Mouse (Mus musculus): ENCODE measurements around the gene Jak3. TPM values are rescaled to one million over a fixed set of nuclear protein-coding genes. Genes with fewer than 3 reads are reported as not detected.
A peak's percentile ranks its signal among the peaks of the same experiment; 100 is the strongest.

Gene Jak3
- polyA plus RNA-seq, 1 experiment from 2014 or later: 3.0 TPM

DNA sequence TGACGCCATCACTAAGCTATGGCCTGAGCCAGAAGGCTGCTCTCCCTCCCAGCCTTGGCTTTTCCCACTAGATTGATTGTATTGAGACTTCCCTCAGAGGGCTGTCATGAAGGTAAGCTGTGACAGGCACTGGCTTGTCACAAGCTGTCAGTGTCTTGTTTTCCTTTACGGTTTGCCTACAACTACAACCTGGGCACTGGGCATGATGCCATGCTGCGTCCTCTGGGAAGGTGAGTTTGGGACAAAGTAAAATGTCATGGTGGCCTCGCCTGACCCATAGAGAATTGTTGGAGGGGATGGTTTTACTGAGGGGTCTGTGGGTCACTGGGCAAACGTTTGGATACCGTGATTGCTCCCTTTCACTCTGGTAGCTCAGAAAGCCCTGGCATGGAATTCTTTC, 37.8 kb upstream of the Jak3 start:
- no peak for DNase-seq (ENCODE audit: extremely low spot score, low spot score)
- H3K4me1 ChIP-seq: peaks cover 15% of the 10 kb centered on the region
- 79% methylated on average over 6 of the region's 6 CpGs for WGBS
- no peak overlapping the region for H3K27ac ChIP-seq
- H3K27me3 ChIP-seq (ENCODE audit: poor library complexity, severe bottlenecking): peaks cover 47% of the 10 kb centered on the region
- H3K36me3 ChIP-seq (replicated peaks): no peaks in the 10 kb centered on the region
- H3K9me3 ChIP-seq: peaks cover 6% of the 10 kb centered on the region; the same call in 1 of the 2 replicates
- no peak overlapping the region for H3K4me3 ChIP-seq

DNA sequence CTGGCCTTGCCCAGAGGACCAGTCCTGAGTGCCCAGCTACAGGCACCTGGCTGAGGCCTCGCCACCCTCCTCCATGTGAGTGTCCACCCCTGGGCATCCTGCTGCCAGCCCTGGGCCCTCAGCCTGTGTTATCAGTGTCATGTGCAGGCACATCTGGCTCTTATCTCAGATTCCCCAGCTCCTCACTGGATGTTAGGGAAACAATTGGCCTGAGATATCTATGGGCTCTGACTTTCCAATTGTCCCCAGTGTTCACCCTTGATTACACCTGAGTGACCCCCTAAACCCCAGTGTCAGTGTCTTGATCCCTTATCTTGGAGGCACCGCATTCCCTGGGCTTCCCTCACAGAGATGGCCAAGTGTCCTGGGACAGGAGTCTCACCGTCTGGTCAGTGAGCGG, 36.8 kb upstream of the Jak3 start:
- DNase-seq (ENCODE audit: extremely low spot score, low spot score): no peak
- no peaks in the 10 kb centered on the region for H3K36me3 ChIP-seq (replicated peaks)
- H3K4me1 ChIP-seq: peaks cover 5% of the 10 kb centered on the region
- no peak overlapping the region for H3K4me3 ChIP-seq
- no peak overlapping the region for H3K27ac ChIP-seq
- no peaks in the 10 kb centered on the region for H3K9me3 ChIP-seq
- 91% methylated on average over 4 of the region's 4 CpGs for WGBS
- peaks cover 38% of the 10 kb centered on the region for H3K27me3 ChIP-seq (ENCODE audit: poor library complexity, severe bottlenecking)

DNA sequence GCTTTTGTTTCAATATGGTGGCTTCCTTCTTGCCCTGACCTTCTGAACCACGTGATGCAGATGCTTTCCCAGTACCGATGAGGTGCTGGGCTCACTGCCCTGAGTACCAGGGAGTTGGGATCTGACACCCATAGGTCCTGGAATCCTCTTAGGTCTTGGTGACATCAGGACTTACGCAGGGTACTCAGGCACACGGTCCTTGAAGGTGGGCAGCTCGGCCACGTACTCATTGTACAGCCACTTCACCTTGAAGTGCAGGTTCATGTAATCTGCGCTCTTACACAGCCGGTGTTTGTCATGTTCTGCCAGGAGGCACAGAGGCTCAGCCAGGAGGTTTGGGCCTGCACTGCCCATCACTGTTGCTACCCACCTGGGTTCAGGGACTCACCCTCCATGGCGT, 30.6 kb upstream of the Jak3 start:
- no peak for DNase-seq (ENCODE audit: extremely low spot score, low spot score)
- Histone ChIP-seq H3K4me3 (no peak overlapping the region), H3K27me3 (ENCODE audit: poor library complexity, severe bottlenecking) (0 out of 2 replicates have a peak, but pooled peaks cover 4% of the 10 kb centered on the region), H3K27ac (no peak overlapping the region), H3K36me3 (replicated peaks) (no peaks in the 10 kb centered on the region), H3K4me1 (no peaks in the 10 kb centered on the region), H3K9me3 (no peaks in the 10 kb centered on the region)
- 89% methylated on average over 9 of the region's 9 CpGs for WGBS

DNA sequence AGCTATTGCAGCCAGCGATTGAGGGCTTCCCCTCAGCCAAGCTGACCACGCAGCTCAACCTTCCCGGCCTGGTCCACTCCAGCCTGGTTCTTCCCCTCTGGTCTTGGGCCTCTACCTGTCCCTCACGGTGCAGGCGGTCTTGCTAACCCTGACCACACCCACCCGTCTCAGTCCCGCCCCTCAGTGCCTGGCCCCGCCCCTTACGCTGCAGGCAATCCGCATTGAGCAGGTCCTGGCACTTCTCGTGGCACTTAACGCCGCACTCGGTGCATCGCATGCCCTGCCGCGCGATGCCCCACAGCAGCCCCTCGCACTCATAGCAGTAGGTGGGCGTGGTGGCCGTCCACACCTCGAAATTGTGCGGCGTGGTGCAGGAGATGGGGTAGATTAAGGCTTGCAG, 21.5 kb upstream of the Jak3 start:
- peaks cover 80% of the 10 kb centered on the region for H3K27me3 ChIP-seq (ENCODE audit: poor library complexity, severe bottlenecking)
- H3K4me1 ChIP-seq: peaks cover 19% of the 10 kb centered on the region
- 2% methylated on average over 24 of the region's 24 CpGs for WGBS
- H3K4me3 ChIP-seq: peak overlapping the region; percentile 37
- no peaks in the 10 kb centered on the region for H3K36me3 ChIP-seq (replicated peaks)
- H3K9me3 ChIP-seq: no peaks in the 10 kb centered on the region
- DNase-seq (ENCODE audit: extremely low spot score, low spot score): no peak
- H3K27ac ChIP-seq: no peak overlapping the region

DNA sequence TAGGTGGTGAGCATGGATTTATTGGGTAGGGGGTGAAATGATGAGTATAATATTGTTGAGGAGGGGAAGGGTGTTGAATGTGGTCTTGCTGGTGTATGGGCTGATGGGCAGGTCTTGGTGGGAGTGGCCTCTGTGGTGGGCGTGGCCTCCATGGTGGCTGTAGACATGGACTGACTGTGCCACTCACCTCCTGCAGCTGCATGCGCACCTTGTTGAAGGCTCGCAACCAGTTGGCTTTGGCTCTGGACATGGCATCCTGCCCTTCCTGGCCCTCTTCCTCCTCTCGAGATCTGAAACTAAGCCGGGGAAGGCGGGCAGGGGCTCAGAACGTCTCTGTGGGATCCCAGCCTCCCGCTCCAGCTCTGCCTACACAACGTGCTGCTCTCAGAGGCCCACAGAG, 18.3 kb upstream of the Jak3 start:
- peaks cover 99% of the 10 kb centered on the region for H3K27me3 ChIP-seq (ENCODE audit: poor library complexity, severe bottlenecking)
- WGBS: 21% methylated on average over 9 of the region's 9 CpGs
- H3K9me3 ChIP-seq: no peaks in the 10 kb centered on the region
- no peaks in the 10 kb centered on the region for H3K36me3 ChIP-seq (replicated peaks)
- H3K4me3 ChIP-seq: no peak overlapping the region
- DNase-seq (ENCODE audit: extremely low spot score, low spot score): no peak
- H3K27ac ChIP-seq: no peak overlapping the region
- peaks cover 24% of the 10 kb centered on the region for H3K4me1 ChIP-seq

DNA sequence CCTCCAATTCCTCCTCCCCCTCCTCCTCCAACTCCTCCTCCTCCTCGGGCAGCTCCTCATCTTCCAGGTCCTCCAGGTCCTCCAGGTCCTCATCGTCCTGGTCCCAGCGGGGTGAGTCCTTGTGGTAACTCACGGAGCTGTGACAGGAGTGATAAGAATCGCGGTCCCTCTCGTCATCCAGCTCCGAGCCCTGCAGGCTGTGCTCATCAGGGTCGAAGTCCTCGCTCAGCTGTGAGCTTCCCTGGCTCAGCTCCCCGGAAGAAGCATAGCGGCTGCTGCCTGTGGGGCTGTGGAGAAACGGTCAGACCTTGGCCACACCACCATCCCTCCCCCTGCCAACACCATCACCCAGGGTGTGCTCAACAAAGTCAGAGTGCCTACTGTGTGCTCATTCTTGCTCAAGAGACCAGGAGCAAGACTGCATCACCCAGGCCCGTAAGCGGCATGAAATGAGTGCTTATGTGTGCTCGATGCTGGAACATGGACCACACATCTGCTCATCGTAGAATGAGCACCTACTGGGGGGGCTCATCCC, 17.5 kb upstream of the Jak3 start:
- no peak for DNase-seq (ENCODE audit: extremely low spot score, low spot score)
- H3K27ac ChIP-seq: no peak overlapping the region
- H3K4me1 ChIP-seq: peaks cover 24% of the 10 kb centered on the region
- no peaks in the 10 kb centered on the region for H3K36me3 ChIP-seq (replicated peaks)
- H3K27me3 ChIP-seq (ENCODE audit: poor library complexity, severe bottlenecking): peaks cover 99% of the 10 kb centered on the region
- no peaks in the 10 kb centered on the region for H3K9me3 ChIP-seq
- no peak overlapping the region for H3K4me3 ChIP-seq
- WGBS: 32% methylated on average over 17 of the region's 17 CpGs

DNA sequence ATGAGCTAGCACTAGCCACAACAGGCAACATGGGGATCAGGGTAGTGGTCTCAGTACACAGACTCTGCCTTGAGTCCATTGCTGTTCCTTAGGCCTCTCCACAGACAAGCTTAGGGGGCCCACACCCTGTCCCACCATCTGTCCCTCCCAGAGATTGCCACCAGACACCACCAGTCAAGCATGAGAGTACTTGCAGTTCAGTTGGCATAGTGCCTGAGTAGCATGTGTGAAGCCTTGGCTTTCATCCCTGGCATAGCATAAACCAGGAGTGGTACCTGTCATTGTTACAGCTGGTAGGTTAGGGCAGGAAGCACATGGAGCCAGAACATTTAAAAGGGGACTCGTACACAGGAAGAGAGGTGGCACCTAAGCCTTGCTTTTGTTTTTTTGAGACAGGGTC, 16.3 kb upstream of the Jak3 start:
- Histone ChIP-seq H3K27ac (no peak overlapping the region), H3K4me3 (no peak overlapping the region), H3K27me3 (ENCODE audit: poor library complexity, severe bottlenecking) (peaks cover 95% of the 10 kb centered on the region), H3K4me1 (peaks cover 21% of the 10 kb centered on the region), H3K9me3 (no peaks in the 10 kb centered on the region), H3K36me3 (replicated peaks) (no peaks in the 10 kb centered on the region)
- DNase-seq (ENCODE audit: extremely low spot score, low spot score): no peak
- WGBS: 61% methylated on average over 1 of the region's 1 CpGs

DNA sequence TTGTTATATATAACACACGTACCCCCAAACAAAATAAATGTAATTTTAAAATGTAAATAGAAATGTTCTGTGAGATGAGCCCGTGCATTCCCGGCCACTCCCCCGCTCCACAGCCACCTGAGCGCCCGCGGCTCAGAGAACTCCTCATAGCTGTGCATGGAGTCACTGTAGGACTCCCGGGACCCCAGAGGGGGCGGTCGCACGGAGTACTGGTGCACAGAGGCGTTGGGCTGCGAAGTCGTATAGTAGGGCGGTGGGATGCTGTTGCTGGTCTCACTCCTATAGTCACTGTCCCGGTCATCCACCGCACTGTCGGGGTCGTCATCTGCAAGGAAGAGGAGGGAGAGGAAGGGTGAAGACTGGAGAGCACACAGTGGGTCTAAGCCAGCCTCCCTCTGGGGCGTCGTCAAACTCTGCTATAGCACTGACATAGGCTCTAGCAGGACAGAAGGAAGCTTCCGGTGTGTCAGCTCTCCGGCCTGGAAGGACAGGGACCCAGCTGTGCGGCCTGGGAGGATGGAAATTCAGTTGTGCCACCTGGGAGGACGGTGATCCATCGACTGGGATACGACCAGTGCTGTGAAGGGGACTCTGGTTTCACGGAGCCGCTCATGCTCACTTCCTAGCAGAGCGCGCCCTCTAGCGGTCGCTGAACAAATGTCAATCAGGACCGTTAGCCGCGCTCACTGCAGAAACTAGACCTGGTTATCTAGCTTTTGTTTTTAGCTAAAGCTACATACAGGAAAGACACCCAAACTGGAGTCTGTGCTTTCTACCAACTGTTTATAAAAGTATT, 15.6 kb upstream of the Jak3 start:
- no peaks in the 10 kb centered on the region for H3K9me3 ChIP-seq
- H3K27me3 ChIP-seq (ENCODE audit: poor library complexity, severe bottlenecking): peaks cover 91% of the 10 kb centered on the region
- peak overlapping the region; percentile 14; the same call in 1 of the 2 replicates for H3K4me3 ChIP-seq
- H3K27ac ChIP-seq: no peak overlapping the region
- H3K36me3 ChIP-seq (replicated peaks): no peaks in the 10 kb centered on the region
- peaks cover 23% of the 10 kb centered on the region for H3K4me1 ChIP-seq
- peak; percentile 86 for DNase-seq (ENCODE audit: extremely low spot score, low spot score)
- WGBS: 7% methylated on average over 36 of the region's 36 CpGs

DNA sequence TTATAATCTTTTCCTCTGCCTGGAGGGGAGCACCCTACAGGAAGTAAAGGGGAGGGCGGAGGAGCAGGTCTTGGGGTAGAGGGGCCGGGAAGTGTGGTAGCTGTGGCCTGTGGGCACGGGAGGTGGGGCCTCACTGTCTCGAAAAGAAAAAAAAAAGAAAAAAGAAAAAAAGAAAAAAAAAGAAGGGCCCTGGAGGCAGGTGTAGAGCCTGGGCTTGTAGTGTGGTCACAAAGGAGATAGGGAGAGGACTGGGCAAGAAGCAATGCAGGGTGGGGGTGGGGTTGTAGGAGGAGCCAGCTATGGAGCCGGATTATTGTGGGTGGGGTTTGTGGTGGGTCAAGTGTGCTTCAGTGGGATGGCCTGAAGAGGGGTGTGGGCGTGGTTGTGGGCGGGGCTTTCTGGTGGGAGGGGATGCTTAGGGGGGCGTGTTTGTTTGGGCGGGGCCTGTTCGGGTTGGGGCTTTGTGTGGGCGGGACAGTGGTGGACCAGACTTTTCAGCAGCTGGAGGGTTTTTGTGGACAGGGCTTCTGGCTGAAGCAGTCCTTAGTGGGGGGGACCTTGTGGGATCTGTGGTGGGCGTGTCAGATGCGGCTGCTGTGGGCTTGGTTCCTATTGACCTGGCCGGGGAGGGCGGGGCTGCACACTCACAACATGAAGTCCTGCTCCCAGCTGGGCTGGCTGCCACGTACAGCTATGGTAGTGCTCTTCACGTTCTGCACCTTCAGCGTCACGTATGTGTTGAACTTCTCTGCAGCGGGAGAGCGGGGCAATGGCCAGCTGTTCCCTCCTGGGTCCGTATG, 10.6 kb upstream of the Jak3 start:
- Histone ChIP-seq H3K4me3 (peak overlapping the region; percentile 40), H3K27ac (peak overlapping the region; percentile 83), H3K36me3 (replicated peaks) (no peaks in the 10 kb centered on the region), H3K4me1 (peaks cover 52% of the 10 kb centered on the region), H3K9me3 (no peaks in the 10 kb centered on the region), H3K27me3 (ENCODE audit: poor library complexity, severe bottlenecking) (peaks cover 87% of the 10 kb centered on the region)
- 5% methylated on average over 22 of the region's 22 CpGs for WGBS
- DNase-seq (ENCODE audit: extremely low spot score, low spot score): peak; percentile 95

DNA sequence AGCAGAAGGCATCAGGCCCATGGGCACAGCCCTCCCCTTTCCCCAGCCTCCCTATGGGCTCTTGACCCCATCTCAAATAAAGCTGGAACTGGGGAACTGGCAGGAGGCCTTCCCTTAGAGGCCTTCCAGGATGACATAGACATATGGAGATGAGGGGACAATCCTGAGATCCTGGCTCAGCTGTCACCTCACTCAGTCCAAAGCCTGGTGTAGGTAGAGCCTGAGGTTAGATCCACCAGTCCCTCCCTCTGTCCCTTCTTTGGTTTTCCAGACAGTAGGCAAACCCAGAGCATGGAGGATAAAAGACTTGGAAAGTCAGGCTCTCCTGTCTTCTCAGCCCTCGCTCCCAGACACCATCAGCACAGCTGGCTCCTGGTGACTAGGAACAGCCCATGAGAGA, 9.2 kb upstream of the Jak3 start:
- Histone ChIP-seq H3K27me3 (ENCODE audit: poor library complexity, severe bottlenecking) (peaks cover 84% of the 10 kb centered on the region), H3K27ac (peak overlapping the region; percentile 72; the same call in 1 of the 2 replicates), H3K4me1 (peaks cover 64% of the 10 kb centered on the region), H3K36me3 (replicated peaks) (no peaks in the 10 kb centered on the region), H3K4me3 (no peak overlapping the region), H3K9me3 (no peaks in the 10 kb centered on the region)
- 24% methylated on average over 1 of the region's 1 CpGs for WGBS
- DNase-seq (ENCODE audit: extremely low spot score, low spot score): no peak

DNA sequence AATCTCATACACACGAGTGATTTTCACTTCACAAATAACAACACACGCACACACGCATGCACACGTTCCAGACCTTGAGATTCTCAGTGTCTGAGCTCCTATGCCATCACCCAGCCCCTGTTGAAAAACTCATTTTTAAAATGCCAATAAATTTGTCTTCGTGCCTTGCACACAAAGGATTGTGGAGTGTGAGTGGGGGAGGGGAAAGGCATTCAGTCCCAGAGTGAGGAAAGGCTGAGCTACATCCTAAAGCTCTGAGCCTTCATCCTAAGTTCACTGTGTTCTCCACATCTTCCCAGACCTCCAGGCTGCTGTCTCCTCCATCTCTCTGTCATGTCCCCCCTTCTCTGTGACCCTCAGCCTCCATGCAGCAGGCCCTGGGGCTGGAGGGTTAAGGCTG, 8.8 kb upstream of the Jak3 start:
- peak overlapping the region; percentile 72 for H3K27ac ChIP-seq
- no peaks in the 10 kb centered on the region for H3K36me3 ChIP-seq (replicated peaks)
- peaks cover 68% of the 10 kb centered on the region for H3K4me1 ChIP-seq
- peaks cover 83% of the 10 kb centered on the region for H3K27me3 ChIP-seq (ENCODE audit: poor library complexity, severe bottlenecking)
- peak; percentile 13 for DNase-seq (ENCODE audit: extremely low spot score, low spot score)
- no peak overlapping the region; the same call in 1 of the 2 replicates for H3K4me3 ChIP-seq
- 50% methylated on average over 5 of the region's 5 CpGs for WGBS
- no peaks in the 10 kb centered on the region for H3K9me3 ChIP-seq

DNA sequence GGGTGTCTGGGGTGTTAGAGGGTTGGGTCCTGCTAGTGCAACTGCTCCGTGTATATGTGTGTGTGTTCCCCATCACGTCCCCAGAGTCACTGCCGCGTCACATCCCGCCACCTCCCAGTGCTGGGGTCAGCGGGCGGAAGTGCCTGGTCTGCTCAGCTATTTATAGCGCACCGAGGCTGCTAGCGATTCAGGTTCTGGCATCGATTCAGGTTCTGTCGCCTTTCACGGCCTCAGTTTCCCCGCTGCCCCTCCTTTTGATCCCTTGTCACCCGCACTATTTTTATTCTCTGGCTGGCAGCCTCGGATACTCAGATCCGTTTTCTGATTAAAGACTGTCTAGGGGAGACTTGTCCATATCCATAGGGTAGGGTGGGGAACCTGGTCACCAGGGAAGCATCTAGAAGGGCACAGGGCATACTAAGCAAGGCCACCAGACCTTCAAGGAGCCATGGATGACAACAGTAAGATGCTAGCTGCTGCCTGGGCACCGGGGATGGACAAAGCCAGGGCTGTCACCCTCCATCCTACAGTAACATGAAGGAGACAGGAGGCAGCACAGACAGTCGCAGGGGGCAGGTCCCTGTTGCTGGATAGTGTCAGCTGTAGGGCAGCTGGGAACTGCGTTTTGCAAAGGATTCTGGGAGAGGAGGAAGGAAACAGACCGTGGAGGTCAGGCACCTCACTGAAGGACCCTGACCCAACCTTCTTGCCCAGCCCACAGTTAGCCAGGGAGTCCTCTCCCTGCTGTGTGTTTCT, 7.7 kb upstream of the Jak3 start:
- Histone ChIP-seq H3K27ac (peak overlapping the region; percentile 72), H3K4me1 (peaks cover 68% of the 10 kb centered on the region), H3K27me3 (ENCODE audit: poor library complexity, severe bottlenecking) (peaks cover 83% of the 10 kb centered on the region), H3K4me3 (peak overlapping the region; percentile 18), H3K36me3 (replicated peaks) (no peaks in the 10 kb centered on the region), H3K9me3 (no peaks in the 10 kb centered on the region)
- WGBS: 4% methylated on average over 21 of the region's 21 CpGs
- DNase-seq (ENCODE audit: extremely low spot score, low spot score): peak; percentile 18
